Mouse (Mus musculus) adrenal gland (tissue): ENCODE results near the gene 4930442H23Rik.

Source experiments
- intact Hi-C: fragments of 180-260 bp; cut with DNase I; formaldehyde crosslinking; loops from one replicate; pipeline ENCODE4 v1.15.1; 2025

Gene 4930442H23Rik

GRCm38 (mm10) chr10:81134181-81134587 is 49.5 kb downstream of the 4930442H23Rik start:
- intact Hi-C loops, result no loop called here
